Mouse (Mus musculus) ES-Bruce4 (cell line): ENCODE results near the gene Hoxa2. TPM values are rescaled to one million over a fixed set of nuclear protein-coding genes. Genes with fewer than 3 reads are reported as not detected.

Source experiments
- H3K27ac ChIP-seq: 2 replicates; pipeline ENCODE4 v1.5.1; 2012; ENCODE audit warnings: low read length, inconsistent platforms; ENCODE audit not compliant: insufficient read depth
- H3K27me3 ChIP-seq: 2 replicates; pipeline ENCODE4 v1.6.1; 2012; ENCODE audit warnings: mild to moderate bottlenecking, low read length, inconsistent platforms; ENCODE audit not compliant: control insufficient read depth, poor library complexity, insufficient read depth, severe bottlenecking
- H3K36me3 ChIP-seq: 2 replicates; pipeline ENCODE4 v1.6.1; 2012; ENCODE audit warnings: inconsistent platforms, mild to moderate bottlenecking, low read length, moderate library complexity; ENCODE audit not compliant: control insufficient read depth, poor library complexity, insufficient read depth, severe bottlenecking
- H3K4me1 ChIP-seq: one replicate; pipeline ENCODE4 v1.8.1; 2011; ENCODE audit warnings: low read length; ENCODE audit not compliant: control insufficient read depth, insufficient read depth
- H3K4me3 ChIP-seq: 2 replicates; pipeline ENCODE4 v1.5.1; 2011; ENCODE audit warnings: low read depth, mild to moderate bottlenecking, low read length
- H3K9ac ChIP-seq: 2 replicates; pipeline ENCODE4 v1.6.1; 2012; ENCODE audit warnings: low read depth, mild to moderate bottlenecking, inconsistent platforms; ENCODE audit not compliant: poor library complexity, severe bottlenecking
- H3K9me3 ChIP-seq: replicated peaks from 2 replicates; pipeline ENCODE4 v1.6.1; 2012; ENCODE audit warnings: mild to moderate bottlenecking, low read length, inconsistent platforms; ENCODE audit not compliant: control insufficient read depth, poor library complexity, insufficient read depth, severe bottlenecking
- CTCF ChIP-seq: IDR thresholded peaks from one replicate; pipeline ENCODE4 v1.8.1; 2011; ENCODE audit warnings: low read depth, low read length
- EP300 ChIP-seq: IDR thresholded peaks from 2 replicates; pipeline ENCODE4 v1.6.1; 2011; ENCODE audit warnings: low read depth, low read length; ENCODE audit not compliant: insufficient read depth
- POLR2A ChIP-seq: IDR thresholded peaks from one replicate; pipeline ENCODE4 v1.8.1; 2011; ENCODE audit warnings: low read length; ENCODE audit not compliant: insufficient read depth
- polyA plus RNA-seq: library from polyadenylated mRNA; stranded (reverse); fragments of >200 nt; gene quantifications from 2 replicates; pipeline ENCODE4 v1.2.4, GENCODE M21; 2011; ENCODE audit warnings: low read depth; ENCODE audit not compliant: missing spikeins, insufficient read depth, insufficient read length

Gene Hoxa2
- polyA plus RNA-seq, 1 experiment: not detected

DNA sequence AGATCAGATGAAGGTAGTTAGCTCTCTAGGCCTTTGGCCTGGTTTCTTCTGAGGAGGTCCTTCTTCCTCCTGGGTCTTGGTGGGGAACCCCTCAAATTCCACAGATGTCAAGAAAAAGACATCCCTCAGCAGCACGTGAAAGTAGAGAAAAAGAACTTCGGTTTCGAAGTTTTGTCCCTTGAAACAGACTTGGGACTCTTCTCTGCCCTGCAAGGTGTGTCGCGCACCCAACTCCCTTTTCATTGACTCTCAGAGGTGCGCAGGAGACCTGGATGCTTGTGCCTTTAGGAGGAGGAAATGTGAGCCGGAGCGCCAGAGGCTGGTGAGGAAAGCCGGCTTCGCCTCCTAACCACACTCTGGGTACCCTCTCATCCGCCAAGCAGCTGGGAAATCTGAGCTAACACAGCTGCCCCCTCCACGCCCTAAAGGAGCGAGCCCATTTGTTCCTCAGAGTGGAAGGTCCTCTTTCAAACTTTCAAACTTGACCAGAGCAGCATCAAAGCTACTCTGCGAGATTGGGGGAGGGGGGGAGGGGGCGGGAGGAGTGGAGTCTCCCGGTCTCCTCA lies 14.1 kb downstream of the Hoxa2 start:
- no peak for TF ChIP-seq EP300
- no peak for TF ChIP-seq POLR2A
- no peak for TF ChIP-seq CTCF
- no peak overlapping the region for H3K4me3 ChIP-seq
- no peaks in the 10 kb centered on the region for H3K36me3 ChIP-seq
- no peaks in the 10 kb centered on the region for H3K4me1 ChIP-seq
- no peaks in the 10 kb centered on the region for H3K9me3 ChIP-seq
- H3K27ac ChIP-seq: no peak overlapping the region
- no peak overlapping the region for H3K9ac ChIP-seq
- peaks cover 20% of the 10 kb centered on the region for H3K27me3 ChIP-seq

DNA sequence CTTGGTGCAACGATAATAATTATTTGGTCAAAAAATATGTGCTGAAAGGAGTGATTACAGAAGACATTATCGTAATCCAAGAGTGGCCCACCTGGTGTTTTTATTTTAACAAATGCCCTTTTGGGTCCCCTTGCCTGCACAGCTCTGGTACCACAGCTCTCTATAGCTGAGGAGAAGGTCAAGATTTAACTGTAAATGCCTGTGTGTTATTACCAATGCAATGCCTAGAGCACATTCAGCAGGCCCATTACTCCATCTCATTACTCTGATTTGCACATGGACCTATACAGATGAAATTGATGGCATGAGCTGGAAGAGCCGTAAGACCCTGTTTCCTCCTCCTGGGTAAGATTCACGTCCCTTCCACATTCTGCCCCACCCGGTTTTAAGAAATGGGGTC lies 25.5 kb downstream of the Hoxa2 start:
- TF ChIP-seq CTCF (no peak), POLR2A (no peak), EP300 (no peak)
- Histone ChIP-seq H3K4me1 (no peaks in the 10 kb centered on the region), H3K36me3 (no peaks in the 10 kb centered on the region), H3K9ac (no peak overlapping the region), H3K9me3 (no peaks in the 10 kb centered on the region), H3K27me3 (no peaks in the 10 kb centered on the region), H3K4me3 (no peak overlapping the region), H3K27ac (no peak overlapping the region)

DNA sequence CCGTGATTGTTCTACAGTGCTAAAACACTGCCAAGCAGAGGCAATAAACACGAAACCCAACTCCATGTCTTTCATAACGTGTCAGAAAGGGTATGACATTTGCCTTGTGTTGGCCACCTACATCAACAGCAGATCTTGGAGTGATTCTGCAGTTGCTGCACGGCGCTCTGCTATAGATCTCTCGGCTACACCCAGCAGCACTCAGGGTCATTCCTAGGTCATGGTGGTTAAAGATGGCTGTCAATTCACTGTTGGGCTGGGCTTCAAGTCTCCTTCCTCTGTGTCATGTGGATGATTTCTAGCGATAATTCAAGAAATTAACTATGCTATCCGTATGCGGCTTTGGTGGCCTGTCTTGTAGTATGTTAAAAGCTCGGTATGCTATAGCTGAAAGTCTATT lies 26.1 kb downstream of the Hoxa2 start:
- no peaks in the 10 kb centered on the region for H3K27me3 ChIP-seq
- TF ChIP-seq CTCF: no peak
- no peak for TF ChIP-seq POLR2A
- no peak for TF ChIP-seq EP300
- H3K9me3 ChIP-seq: no peaks in the 10 kb centered on the region
- no peak overlapping the region for H3K4me3 ChIP-seq
- H3K36me3 ChIP-seq: no peaks in the 10 kb centered on the region
- H3K9ac ChIP-seq: no peak overlapping the region
- no peak overlapping the region for H3K27ac ChIP-seq
- H3K4me1 ChIP-seq: no peaks in the 10 kb centered on the region

DNA sequence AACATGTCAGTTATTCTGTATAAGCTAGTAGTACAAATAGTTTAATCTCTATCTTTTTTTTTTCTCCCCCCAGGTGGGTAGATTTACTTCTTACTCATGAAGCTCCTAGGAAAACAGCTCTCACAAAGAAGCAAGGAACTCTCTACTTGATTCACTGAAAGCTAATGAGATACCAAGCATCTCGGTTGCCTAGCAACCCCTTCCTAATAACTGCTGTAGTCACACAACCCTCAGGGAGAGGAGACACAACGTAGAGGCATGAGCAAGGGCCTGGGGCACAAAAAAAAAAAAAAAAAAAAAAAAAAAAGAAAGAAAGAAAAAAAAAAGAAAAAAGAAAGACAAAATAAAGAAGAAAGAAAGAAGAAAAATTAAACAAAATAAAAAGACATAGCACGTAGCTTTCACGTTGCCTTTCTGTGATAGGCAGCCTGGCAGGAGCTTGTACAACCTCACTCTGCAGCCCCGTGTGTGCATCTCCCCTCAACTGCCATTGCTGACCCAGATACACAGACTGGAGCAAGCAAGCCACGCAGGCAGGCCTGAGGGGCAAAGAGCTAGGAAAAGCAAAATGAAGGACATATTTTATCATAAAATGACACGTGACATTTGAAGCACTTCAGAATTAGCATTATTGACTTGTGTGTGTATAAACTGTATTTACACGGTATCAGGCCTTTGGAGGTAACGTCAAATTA lies 26.6 kb downstream of the Hoxa2 start:
- no peak for TF ChIP-seq EP300
- TF ChIP-seq POLR2A: no peak
- no peak for TF ChIP-seq CTCF
- no peak overlapping the region for H3K9ac ChIP-seq
- H3K36me3 ChIP-seq: no peaks in the 10 kb centered on the region
- H3K9me3 ChIP-seq: no peaks in the 10 kb centered on the region
- no peak overlapping the region for H3K4me3 ChIP-seq
- no peak overlapping the region for H3K27ac ChIP-seq
- H3K4me1 ChIP-seq: no peaks in the 10 kb centered on the region
- H3K27me3 ChIP-seq: no peaks in the 10 kb centered on the region

DNA sequence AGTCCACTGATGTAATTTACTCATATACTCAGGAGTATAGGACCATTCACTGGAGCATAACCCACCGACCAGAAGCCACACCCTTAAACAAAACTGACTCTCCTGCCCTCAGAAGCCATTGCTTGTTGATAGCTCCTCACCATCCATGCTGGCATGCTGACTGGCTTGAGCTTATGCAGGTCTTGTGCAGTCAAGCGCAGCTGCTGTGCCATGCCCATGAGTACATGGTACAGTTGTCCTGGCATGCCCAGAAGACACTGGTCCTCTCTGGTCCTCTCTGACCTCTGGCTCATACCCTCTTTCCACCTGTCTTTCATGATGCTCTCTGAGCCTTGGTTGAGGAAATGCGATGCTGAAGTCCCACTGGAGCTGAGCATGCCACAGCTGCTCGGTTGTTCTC lies 41.0 kb downstream of the Hoxa2 start:
- Histone ChIP-seq H3K9ac (no peak overlapping the region), H3K9me3 (peaks cover 9% of the 10 kb centered on the region), H3K27ac (no peak overlapping the region), H3K4me3 (no peak overlapping the region), H3K27me3 (no peaks in the 10 kb centered on the region), H3K36me3 (no peaks in the 10 kb centered on the region), H3K4me1 (no peaks in the 10 kb centered on the region)
- TF ChIP-seq EP300: no peak
- TF ChIP-seq POLR2A: no peak
- TF ChIP-seq CTCF: no peak

DNA sequence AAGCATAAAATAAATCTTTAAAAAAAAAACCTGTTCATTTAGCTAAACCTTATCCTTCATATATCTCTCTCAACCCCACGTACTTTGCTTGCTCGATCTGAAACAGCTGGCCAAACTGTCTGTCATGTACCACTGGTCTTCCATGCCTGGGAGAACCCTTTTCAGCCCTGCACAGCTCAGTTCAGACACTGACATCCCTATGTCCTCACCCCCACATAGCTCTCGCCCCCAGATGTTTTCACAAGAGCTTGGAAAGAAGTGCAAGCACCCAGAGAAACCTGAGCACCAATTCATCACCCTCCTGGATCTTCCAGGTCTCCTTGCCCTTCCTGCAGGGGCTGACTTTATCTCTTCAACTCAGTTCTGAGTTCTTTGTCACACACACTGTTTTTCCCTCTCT lies 43.5 kb downstream of the Hoxa2 start:
- Histone ChIP-seq H3K9ac (no peak overlapping the region), H3K36me3 (no peaks in the 10 kb centered on the region), H3K27me3 (no peaks in the 10 kb centered on the region), H3K9me3 (0 out of 2 replicates have a peak, but pooled peaks cover 2% of the 10 kb centered on the region), H3K4me1 (no peaks in the 10 kb centered on the region), H3K4me3 (no peak overlapping the region), H3K27ac (no peak overlapping the region)
- no peak for TF ChIP-seq CTCF
- TF ChIP-seq POLR2A: no peak
- no peak for TF ChIP-seq EP300
